8 mouse cellular contexts compared by ENCODE assay signal in genomic region chr1:135110075-135110474, GRCm38 (mm10). TPM values are rescaled to one million over a fixed set of nuclear protein-coding genes. Genes with fewer than 3 reads are reported as not detected.
DNase-seq lines count a peak whose midpoint lies in the region; ATAC-seq and TF ChIP-seq lines count a peak whose summit lies in the region.
"Had no signal": no experiment of that assay in that cellular context is flagged by ENCODE, and none has a peak within 500 bp of the region (broad histone marks: within the 10 kb centered on the region; RNA-seq: fewer than 3 reads in every experiment).

No protein-coding gene starts in this region.

- H3K4me3 ChIP-seq in embryonic facial prominence, embryonic 11.5 days (ENCODE audit: low read depth, low read length): no peak overlapping the region
- H3K4me3 ChIP-seq in kidney, postnatal 0 days (replicated peaks; ENCODE audit: low read depth, low read length): no peak overlapping the region
- H3K4me3 ChIP-seq: heart, embryonic 13.5 days had no signal

- DNase-seq in urinary bladder, adult 18-20 months (ENCODE audit: low spot score in 2 of 2): peak; percentile 22 to 55
- no peak for DNase-seq in urinary bladder, adult 2 months (ENCODE audit: low spot score)
- DNase-seq in adrenal gland, postnatal 36 days: peak; percentile 68 to 79
- DNase-seq in embryonic facial prominence, embryonic 11.5 days (ENCODE audit: low spot score): peak; percentile 88
- peak; percentile 75 for DNase-seq in kidney, postnatal 0 days (ENCODE audit: low spot score)
- peak; percentile 51 to 53 for DNase-seq in lung, adult 18-20 months
- peak; percentile 81 for DNase-seq in right cerebral cortex, postnatal 14 days

- ATAC-seq in embryonic facial prominence, embryonic 11.5 days (replicated peaks; ENCODE audit: insufficient number of reproducible peaks, low FRiP score, low TSS enrichment, low read depth): no peak
- no peak for ATAC-seq in kidney, postnatal 0 days (replicated peaks; ENCODE audit: low FRiP score, low read depth)

- H3K4me1 ChIP-seq in embryonic facial prominence, embryonic 11.5 days (ENCODE audit: control insufficient read depth, insufficient read depth, low read length): no peaks in the 10 kb centered on the region
- H3K4me1 ChIP-seq in kidney, postnatal 0 days (replicated peaks; ENCODE audit: insufficient read depth, low read length): peaks cover 8% of the 10 kb centered on the region; the same call in 1 of the 2 replicates

- no peak overlapping the region for H3K9ac ChIP-seq in embryonic facial prominence, embryonic 11.5 days (replicated peaks; ENCODE audit: low read length)
- H3K9ac ChIP-seq in kidney, postnatal 0 days (ENCODE audit: low read depth, low read length): no peak overlapping the region
- H3K9ac ChIP-seq: heart, embryonic 13.5 days had no signal

- H3K27ac ChIP-seq in embryonic facial prominence, embryonic 11.5 days (replicated peaks; ENCODE audit: low read depth, low read length): no peak overlapping the region
- H3K27ac ChIP-seq in kidney, postnatal 0 days: no peak overlapping the region
- H3K27ac ChIP-seq: heart, embryonic 13.5 days had no signal

- peaks cover 8% of the 10 kb centered on the region for H3K27me3 ChIP-seq in embryonic facial prominence, embryonic 11.5 days (ENCODE audit: control insufficient read depth, insufficient read depth, low read length)
- peaks cover 2% of the 10 kb centered on the region; the same call in 1 of the 2 replicates for H3K27me3 ChIP-seq in kidney, postnatal 0 days (ENCODE audit: insufficient read depth, low read length)

- peak; percentile 94 for TF ChIP-seq CTCF in kidney, postnatal 0 days (IDR thresholded peaks at IDR 0.05; ENCODE audit: low read depth)

- no peaks in the 10 kb centered on the region for H3K9me3 ChIP-seq in embryonic facial prominence, embryonic 11.5 days (replicated peaks; ENCODE audit: control insufficient read depth, low read length)
- no peaks in the 10 kb centered on the region for H3K9me3 ChIP-seq in kidney, postnatal 0 days (replicated peaks; ENCODE audit: low read length)
- H3K9me3 ChIP-seq: heart, embryonic 13.5 days had no signal

- WGBS in embryonic facial prominence, embryonic 11.5 days: 21% methylated on average over 6 of the region's 6 CpGs
- 15% methylated on average over 6 of the region's 6 CpGs for WGBS in kidney, postnatal 0 days

- H3K36me3 ChIP-seq in embryonic facial prominence, embryonic 11.5 days (replicated peaks; ENCODE audit: control insufficient read depth, insufficient read depth, low read depth, low read length): no peaks in the 10 kb centered on the region
- no peaks in the 10 kb centered on the region for H3K36me3 ChIP-seq in kidney, postnatal 0 days (ENCODE audit: insufficient read depth, low read length)
- H3K36me3 ChIP-seq: heart, embryonic 13.5 days had no signal

- no peak overlapping the region for H3K4me2 ChIP-seq in embryonic facial prominence, embryonic 11.5 days (ENCODE audit: low read depth, low read length)
- H3K4me2 ChIP-seq in kidney, postnatal 0 days (ENCODE audit: low read length): no peak overlapping the region
- H3K4me2 ChIP-seq: heart, embryonic 13.5 days had no signal

RNA-seq across cellular contexts. Expression of gene Lgr6, which starts 5.0 kb away (rescaled TPM):
- polyA plus RNA-seq in urinary bladder, adult 2 months (2012; rRNA removed): 0.34 and 0.55 TPM in 2 replicates
- total RNA-seq in adrenal gland, postnatal 36 days (2021): 1 to 10 TPM; 1.2 to 2.2 TPM
- 0.77 and 0.93 TPM in 2 replicates for polyA plus RNA-seq in embryonic facial prominence, embryonic 11.5 days (2014; fragmentation: Nextera tagmentation; extraction: Ambion mirVana)
- 0.83 and 0.88 TPM in 2 replicates for polyA plus RNA-seq in kidney, postnatal 0 days (2015; fragmentation: Nextera tagmentation; extraction: Ambion mirVana)

RNA-seq across cellular contexts. Expression of gene Ptpn7, which starts 22.4 kb away (rescaled TPM):
- polyA plus RNA-seq in urinary bladder, adult 2 months (2012; rRNA removed): 2.6 and 2.7 TPM in 2 replicates
- 1 to 10 TPM in 1 of 2 experiments, under 1 TPM in 1; 0.63 to 1.1 TPM for total RNA-seq in adrenal gland, postnatal 36 days (2021)
- 0.92 and 1.9 TPM in 2 replicates for polyA plus RNA-seq in embryonic facial prominence, embryonic 11.5 days (2014; fragmentation: Nextera tagmentation; extraction: Ambion mirVana)
- 0.38 and 0.42 TPM in 2 replicates for polyA plus RNA-seq in kidney, postnatal 0 days (2015; fragmentation: Nextera tagmentation; extraction: Ambion mirVana)

RNA-seq across cellular contexts. Expression of gene Arl8a, which starts 36.5 kb away (rescaled TPM):
- 115 and 118 TPM in 2 replicates for polyA plus RNA-seq in urinary bladder, adult 2 months (2012; rRNA removed)
- 10 to 100 TPM; 52.5 to 56.3 TPM for total RNA-seq in adrenal gland, postnatal 36 days (2021)
- polyA plus RNA-seq in embryonic facial prominence, embryonic 11.5 days (2014; fragmentation: Nextera tagmentation; extraction: Ambion mirVana): 44.2 and 52.2 TPM in 2 replicates
- polyA plus RNA-seq in kidney, postnatal 0 days (2015; fragmentation: Nextera tagmentation; extraction: Ambion mirVana): 47.4 and 49.3 TPM in 2 replicates

RNA-seq across cellular contexts. Expression of gene Gpr37l1, which starts 57.4 kb away (rescaled TPM):
- polyA plus RNA-seq in urinary bladder, adult 2 months (2012; rRNA removed): 6.8 and 7.3 TPM in 2 replicates
- total RNA-seq in adrenal gland, postnatal 36 days (2021): 1 to 10 TPM in 1 of 2 experiments, under 1 TPM in 1; 0.83 to 1.5 TPM
- not detected in 2 replicates for polyA plus RNA-seq in embryonic facial prominence, embryonic 11.5 days (2014; fragmentation: Nextera tagmentation; extraction: Ambion mirVana)
- polyA plus RNA-seq in kidney, postnatal 0 days (2015; fragmentation: Nextera tagmentation; extraction: Ambion mirVana): not detected in 2 replicates
- polyA plus RNA-seq: heart, embryonic 13.5 days had no signal
